Mouse (Mus musculus): ENCODE measurements around the gene Gm49354. TPM values are rescaled to one million over a fixed set of nuclear protein-coding genes. Genes with fewer than 3 reads are reported as not detected.

Gene Gm49354
- total and polyA plus RNA-seq, 3 experiments: 3.6 TPM; not detected in 2

GRCm38 (mm10) chr13:59822507-59823462, 40.7 kb upstream of the Gm49354 start, which contains the start of gene Tut7 (continued):
- TF ChIP-seq NRF1 (IDR thresholded peaks at IDR 0.05; ENCODE audit: insufficient read depth, low read depth, low read length, poor library complexity, severe bottlenecking) (peak; percentile 43; the same call in 1 of the 2 replicates), POLR2AphosphoS5 (IDR thresholded peaks at IDR 0.05; ENCODE audit: borderline replicate concordance, low read depth, low read length) (no peak), SIN3A (IDR thresholded peaks at IDR 0.05; ENCODE audit: low read length) (peak; percentile 92), USF1 (IDR thresholded peaks at IDR 0.05; ENCODE audit: low read depth, low read length) (no peak)

GRCm38 (mm10) chr13:59820836-59821235, 38.8 kb upstream of the Gm49354 start:
- Histone ChIP-seq H3K4me3 (ENCODE audit: control insufficient read depth in 1 of 2, insufficient read depth in 1 of 2, low read depth in 2 of 2, low read length in 2 of 2) (peak overlapping the region; percentile 17 to 80), H3K27ac (ENCODE audit: control insufficient read depth, low read depth, low read length) (peak overlapping the region; percentile 84), H3K9me3 (replicated peaks; ENCODE audit: insufficient read depth, low read length) (no peaks in the 10 kb centered on the region), H3K27me3 (ENCODE audit: control insufficient read depth in 1 of 2, insufficient read depth in 2 of 2, low read length in 2 of 2) (no peaks in the 10 kb centered on the region), H3K36me3 (ENCODE audit: control insufficient read depth in 1 of 2, insufficient read depth in 2 of 2, low read length in 2 of 2) (peaks cover 13 to 42% of the 10 kb centered on the region in 2 experiments), H3K79me2 (ENCODE audit: control insufficient read depth, insufficient read depth, low read length, poor library complexity) (peaks cover 61% of the 10 kb centered on the region), H3K9ac (ENCODE audit: control insufficient read depth, low read depth, low read length, poor library complexity, severe bottlenecking) (peak overlapping the region; percentile 96), H3K4me1 (ENCODE audit: control insufficient read depth in 1 of 2, insufficient read depth in 2 of 2, low read length in 2 of 2) (peaks cover 25 to 29% of the 10 kb centered on the region in 2 experiments)
- peak; percentile 83 for DNase-seq (ENCODE audit: low read depth, low spot score)
- TF ChIP-seq NRF1 (IDR thresholded peaks at IDR 0.05; ENCODE audit: insufficient read depth, low read depth, low read length, poor library complexity, severe bottlenecking) (no peak), TBP (IDR thresholded peaks at IDR 0.05; ENCODE audit: low read depth, low read length) (no peak), EP300 (IDR thresholded peaks at IDR 0.05; ENCODE audit: low read depth in 1 of 2, low read length in 2 of 2) (peak; percentile 54 to 71), ZMIZ1 (IDR thresholded peaks at IDR 0.05; ENCODE audit: low read depth, low read length) (no peak), NELFE (IDR thresholded peaks at IDR 0.05; ENCODE audit: low read depth, low read length) (no peak), UBTF (IDR thresholded peaks at IDR 0.05; ENCODE audit: borderline replicate concordance, insufficient read depth, low read depth, low read length) (no peak), POLR2AphosphoS5 (IDR thresholded peaks at IDR 0.05; ENCODE audit: borderline replicate concordance, low read depth, low read length) (no peak), GABPA (IDR thresholded peaks at IDR 0.05; ENCODE audit: low read depth, low read length) (no peak), RAD21 (IDR thresholded peaks at IDR 0.05; ENCODE audit: low read depth, low read length) (no peak), ZKSCAN1 (IDR thresholded peaks at IDR 0.05; ENCODE audit: low read depth, low read length) (no peak), POLR2AphosphoS2 (IDR thresholded peaks at IDR 0.05; ENCODE audit: low read length) (no peak), E2F4 (IDR thresholded peaks at IDR 0.05; ENCODE audit: borderline replicate concordance, low read depth, low read length) (no peak), MXI1 (IDR thresholded peaks at IDR 0.05; ENCODE audit: low read depth, low read length) (peak; percentile 63; the same call in 1 of the 2 replicates), JUND (IDR thresholded peaks at IDR 0.05; ENCODE audit: low read depth, low read length) (no peak), MAZ (IDR thresholded peaks at IDR 0.05; ENCODE audit: low read depth, low read length) (no peak), TAL1 (IDR thresholded peaks at IDR 0.05; ENCODE audit: low read length) (no peak), MAFK (IDR thresholded peaks at IDR 0.05; ENCODE audit: borderline replicate concordance, low read depth, low read length) (no peak), HCFC1 (IDR thresholded peaks at IDR 0.05; ENCODE audit: low read depth, low read length) (peak; percentile 44), ELF1 (IDR thresholded peaks at IDR 0.05; ENCODE audit: low read depth, low read length) (no peak), RCOR1 (IDR thresholded peaks at IDR 0.05; ENCODE audit: low read depth, low read length) (peak; percentile 67; the same call in 1 of the 2 replicates), CHD1 (IDR thresholded peaks at IDR 0.05; ENCODE audit: low read depth, low read length) (peak; percentile 93; the same call in 1 of the 2 replicates), GATA1 (IDR thresholded peaks at IDR 0.05; ENCODE audit: low read depth, low read length) (no peak), POLR2A (IDR thresholded peaks at IDR 0.05; ENCODE audit: control insufficient read depth in 1 of 2, insufficient read depth in 1 of 2, low read depth in 1 of 2, low read length in 2 of 2, poor library complexity in 1 of 2) (no peak), USF2 (IDR thresholded peaks at IDR 0.05; ENCODE audit: borderline replicate concordance in 1 of 2, insufficient read depth in 1 of 2, low read depth in 1 of 2, low read length in 2 of 2) (no peak), SIN3A (IDR thresholded peaks at IDR 0.05; ENCODE audit: low read length) (peak; percentile 74), SMC3 (IDR thresholded peaks at IDR 0.05; ENCODE audit: low read depth, low read length) (no peak), MYC (IDR thresholded peaks at IDR 0.05; ENCODE audit: low read depth, low read length) (no peak), KAT2A (conservative IDR thresholded peaks at IDR 0.05; ENCODE audit: low read depth, low read length) (no peak), CTCF (IDR thresholded peaks at IDR 0.05 in 2 of 3, conservative IDR thresholded peaks at IDR 0.05 in 1 of 3; ENCODE audit: control insufficient read depth in 1 of 3, insufficient read depth in 1 of 3, low read depth in 2 of 3, low read length in 3 of 3, poor library complexity in 1 of 3, severe bottlenecking in 1 of 3) (no peak), MAX (IDR thresholded peaks at IDR 0.05; ENCODE audit: low read length) (no peak), ZNF384 (IDR thresholded peaks at IDR 0.05; ENCODE audit: low read depth, low read length) (no peak), ETS1 (IDR thresholded peaks at IDR 0.05; ENCODE audit: low read depth, low read length) (peak; percentile 48; the same call in 1 of the 2 replicates)

Measured in MEL (cell line).